Mouse (Mus musculus) midbrain, embryonic 13.5 days (tissue): ENCODE results near the gene Csmd2. TPM values are rescaled to one million over a fixed set of nuclear protein-coding genes. Genes with fewer than 3 reads are reported as not detected.
A peak's percentile ranks its signal among the peaks of the same experiment; 100 is the strongest.

ENCODE experiments used
- ATAC-seq: fragments of 200-750 bp; cut with Nextera tagmentation; 2 replicates; pipeline ENCODE4 v1.8.0; 2017; ENCODE audit warnings: mild to moderate bottlenecking, moderate TSS enrichment, moderate library complexity
- H3K27ac ChIP-seq: fragments of 300-500 bp; sonication (generic); 2 replicates; pipeline ENCODE4 v1.5.1; 2015; ENCODE audit warnings: inconsistent platforms, mild to moderate bottlenecking, moderate library complexity
- H3K27me3 ChIP-seq: fragments of 300-500 bp; sonication (generic); 2 replicates; pipeline ENCODE4 v1.6.1; 2015; ENCODE audit warnings: mild to moderate bottlenecking, inconsistent platforms
- H3K36me3 ChIP-seq: fragments of 300-500 bp; sonication (generic); 2 replicates; pipeline ENCODE4 v1.6.1; 2015; ENCODE audit warnings: mild to moderate bottlenecking, inconsistent platforms
- H3K4me1 ChIP-seq: fragments of 300-500 bp; sonication (generic); replicated peaks from 2 replicates; pipeline ENCODE4 v1.6.1; 2015; ENCODE audit warnings: inconsistent platforms
- H3K4me2 ChIP-seq: fragments of 300-500 bp; sonication (generic); replicated peaks from 2 replicates; pipeline ENCODE4 v1.6.1; 2015; ENCODE audit warnings: moderate library complexity, mild to moderate bottlenecking, inconsistent platforms
- H3K4me3 ChIP-seq: fragments of 300-500 bp; sonication (generic); replicated peaks from 2 replicates; pipeline ENCODE4 v1.5.1; 2015; ENCODE audit warnings: mild to moderate bottlenecking, inconsistent platforms
- H3K9ac ChIP-seq: fragments of 300-500 bp; sonication (generic); replicated peaks from 2 replicates; pipeline ENCODE4 v1.6.1; 2015; ENCODE audit warnings: mild to moderate bottlenecking, inconsistent platforms
- H3K9me3 ChIP-seq: fragments of 300-500 bp; sonication (generic); 2 replicates; pipeline ENCODE4 v1.6.1; 2016; ENCODE audit warnings: mild to moderate bottlenecking, inconsistent platforms
- WGBS: fragments of 180-500 bp; shearing (Covaris S2); methylation state at CpG from one replicate; pipeline ENCODE4 v1.1.7; 2015; 5-methylcytosine and 5-hydroxymethylcytosine counted together
- polyA plus RNA-seq: library from polyadenylated mRNA; unstranded; fragments of >200 nt; fragmentation: Nextera tagmentation; extraction: Ambion mirVana; gene quantifications from 2 replicates; pipeline ENCODE4 v1.2.1, GENCODE M21; 2015

The Csmd2 gene
- polyA plus RNA-seq, 1 experiment from 2014 or later, result 9.2 TPM

DNA sequence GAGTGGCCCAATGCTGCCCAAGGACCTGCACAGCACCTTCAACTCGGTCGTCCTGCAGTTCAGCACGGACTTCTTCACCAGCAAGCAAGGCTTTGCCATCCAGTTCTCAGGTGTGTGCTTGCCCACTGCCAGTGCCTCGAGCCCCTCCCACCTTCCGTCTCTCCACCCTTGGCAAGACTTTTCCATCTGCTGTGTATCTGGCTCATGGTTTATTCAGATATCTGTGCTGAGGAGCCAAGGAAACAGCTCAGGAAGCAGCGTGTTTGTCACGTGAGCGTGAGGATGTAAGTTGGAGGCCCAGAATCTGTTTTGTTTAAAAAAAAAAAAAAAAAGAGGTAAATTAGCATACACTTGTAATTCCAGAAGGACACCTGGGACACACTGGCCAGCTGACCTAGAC, 455.1 kb downstream of the Csmd2 start:
- peaks cover 11% of the 10 kb centered on the region for H3K36me3 ChIP-seq
- whole genome bisulfite sequencing, result 77% methylated on average over 8 of the region's 8 CpGs
- no peak for ATAC-seq

GRCm38 (mm10) chr4:128445514-128446260, 458.0 kb downstream of the Csmd2 start:
- Histone ChIP-seq H3K4me2 (no peak overlapping the region), H3K4me3 (no peak overlapping the region), H3K9me3 (no peaks in the 10 kb centered on the region), H3K4me1 (peaks cover 46% of the 10 kb centered on the region), H3K36me3 (peaks cover 11% of the 10 kb centered on the region), H3K9ac (no peak overlapping the region), H3K27ac (peak overlapping the region; percentile 51), H3K27me3 (no peaks in the 10 kb centered on the region; the same call in 1 of the 2 replicates)
- 48% methylated on average over 15 of the region's 15 CpGs for WGBS
- ATAC-seq, result peak; percentile 31

More for the DNA sequence above, 455.1 kb downstream of the Csmd2 start:
- H3K9ac ChIP-seq, result no peak overlapping the region
- H3K4me1 ChIP-seq, result peaks cover 30% of the 10 kb centered on the region
- no peaks in the 10 kb centered on the region; the same call in 1 of the 2 replicates for H3K27me3 ChIP-seq
- H3K27ac ChIP-seq, result no peak overlapping the region
- no peaks in the 10 kb centered on the region for H3K9me3 ChIP-seq
- no peak overlapping the region for H3K4me3 ChIP-seq
- no peak overlapping the region for H3K4me2 ChIP-seq

DNA sequence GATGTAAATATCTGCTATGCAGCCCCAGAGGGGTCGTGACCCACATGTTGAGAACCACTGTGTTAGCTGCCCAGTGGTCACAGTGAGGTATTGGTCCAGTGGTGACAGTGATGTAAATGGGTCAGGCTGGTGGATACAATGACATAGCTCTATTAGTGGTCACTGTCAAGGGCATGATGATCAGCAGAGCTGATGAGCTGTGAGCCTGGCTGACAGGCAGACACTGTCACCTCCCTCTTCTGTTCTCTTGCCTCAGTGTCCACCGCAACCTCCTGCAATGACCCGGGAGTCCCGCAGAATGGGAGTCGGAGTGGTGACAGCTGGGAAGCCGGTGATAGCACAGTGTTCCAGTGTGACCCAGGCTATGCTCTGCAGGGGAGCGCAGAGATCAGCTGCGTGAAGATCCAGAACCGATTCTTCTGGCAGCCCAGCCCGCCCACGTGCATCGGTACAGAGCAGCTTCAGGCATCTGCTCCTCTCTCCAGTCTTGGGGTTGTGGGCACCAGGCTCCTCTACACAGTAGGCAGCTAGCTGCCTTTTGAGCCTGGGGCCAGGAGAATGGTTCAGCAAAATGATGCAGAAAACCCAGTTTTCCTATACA, 461.3 kb downstream of the Csmd2 start:
- H3K27ac ChIP-seq, result no peak overlapping the region
- ATAC-seq, result no peak
- no peaks in the 10 kb centered on the region for H3K27me3 ChIP-seq
- 78% methylated on average over 12 of the region's 12 CpGs for WGBS
- H3K9me3 ChIP-seq, result no peaks in the 10 kb centered on the region
- H3K36me3 ChIP-seq, result peaks cover 7% of the 10 kb centered on the region
- H3K9ac ChIP-seq, result no peak overlapping the region
- peaks cover 49% of the 10 kb centered on the region for H3K4me1 ChIP-seq
- H3K4me3 ChIP-seq, result no peak overlapping the region
- no peak overlapping the region for H3K4me2 ChIP-seq

GRCm38 (mm10) chr4:128450137-128450536, 462.5 kb downstream of the Csmd2 start:
- H3K4me3 ChIP-seq, result no peak overlapping the region
- peaks cover 7% of the 10 kb centered on the region for H3K36me3 ChIP-seq
- H3K4me2 ChIP-seq, result no peak overlapping the region
- no peaks in the 10 kb centered on the region for H3K9me3 ChIP-seq
- no peaks in the 10 kb centered on the region for H3K27me3 ChIP-seq
- H3K4me1 ChIP-seq, result peaks cover 41% of the 10 kb centered on the region
- peak overlapping the region; percentile 79; the same call in 1 of the 2 replicates for H3K27ac ChIP-seq
- ATAC-seq, result no peak
- 93% methylated on average over 8 of the region's 8 CpGs for WGBS
- no peak overlapping the region for H3K9ac ChIP-seq

- WGBS, result 31% methylated on average over 8 of the region's 8 CpGs
- Histone ChIP-seq H3K36me3 (peaks cover 7% of the 10 kb centered on the region), H3K4me2 (no peak overlapping the region), H3K4me1 (peaks cover 33% of the 10 kb centered on the region), H3K27me3 (no peaks in the 10 kb centered on the region), H3K27ac (peak overlapping the region; percentile 79), H3K4me3 (no peak overlapping the region), H3K9ac (peak overlapping the region; percentile 34; the same call in 1 of the 2 replicates), H3K9me3 (no peaks in the 10 kb centered on the region)
- peak; percentile 85 for ATAC-seq
Measured at GRCm38 (mm10) chr4:128450974-128451373, 463.3 kb downstream of the Csmd2 start.

DNA sequence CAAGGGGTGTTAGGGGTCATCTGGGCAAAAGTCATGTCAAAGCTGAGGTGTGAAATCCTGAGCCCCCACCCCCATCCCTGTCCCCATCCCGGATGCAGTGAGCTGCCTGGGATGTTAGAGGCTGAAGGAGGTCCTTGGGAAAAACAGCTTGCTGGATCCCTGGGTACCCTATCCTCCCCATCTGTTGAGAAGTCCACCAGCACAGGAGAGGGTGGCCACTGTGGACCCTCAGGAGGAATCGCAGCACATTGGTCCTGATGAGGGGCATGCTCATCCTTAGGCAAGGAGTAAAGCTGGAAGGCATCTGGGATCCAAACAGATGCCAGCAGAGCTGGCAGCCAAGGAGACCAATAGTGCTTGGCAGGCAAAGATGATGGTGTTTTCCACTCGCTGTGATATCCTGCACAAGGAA, 463.7 kb downstream of the Csmd2 start:
- peak; percentile 56; the same call in 1 of the 2 replicates for ATAC-seq
- Histone ChIP-seq H3K27ac (peak overlapping the region; percentile 79), H3K36me3 (peaks cover 7% of the 10 kb centered on the region), H3K4me2 (no peak overlapping the region), H3K9me3 (no peaks in the 10 kb centered on the region), H3K9ac (peak overlapping the region; percentile 34; the same call in 1 of the 2 replicates), H3K4me1 (peaks cover 29% of the 10 kb centered on the region), H3K4me3 (no peak overlapping the region), H3K27me3 (no peaks in the 10 kb centered on the region)
- 76% methylated on average over 3 of the region's 3 CpGs for WGBS

DNA sequence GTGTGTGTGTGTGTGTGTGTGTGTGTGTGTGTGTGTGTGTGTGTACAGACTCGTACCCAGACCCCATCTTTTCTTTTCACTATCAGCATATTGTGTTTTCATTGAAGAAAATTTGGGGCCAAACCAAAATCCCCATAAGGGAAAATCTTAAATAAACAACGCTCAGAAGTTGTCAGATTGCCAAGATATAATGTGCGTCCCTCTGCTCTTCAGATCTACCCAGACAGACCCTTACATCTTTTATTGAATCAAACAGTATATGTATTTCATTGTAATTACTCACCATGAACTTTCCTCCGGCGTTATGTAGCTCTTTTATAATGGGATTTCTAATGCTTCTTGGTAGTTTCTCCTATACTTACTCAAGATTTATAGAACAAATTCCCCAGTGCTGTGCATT, 479.1 kb downstream of the Csmd2 start:
- Histone ChIP-seq H3K36me3 (peaks cover 31% of the 10 kb centered on the region), H3K4me2 (no peak overlapping the region), H3K4me1 (no peaks in the 10 kb centered on the region), H3K9me3 (no peaks in the 10 kb centered on the region), H3K9ac (no peak overlapping the region), H3K27ac (no peak overlapping the region), H3K27me3 (no peaks in the 10 kb centered on the region), H3K4me3 (no peak overlapping the region)
- ATAC-seq, result no peak
- 88% methylated on average over 5 of the region's 5 CpGs for WGBS

GRCm38 (mm10) chr4:128468040-128468439, 480.4 kb downstream of the Csmd2 start:
- Histone ChIP-seq H3K27me3 (no peaks in the 10 kb centered on the region), H3K9me3 (no peaks in the 10 kb centered on the region), H3K27ac (no peak overlapping the region), H3K4me3 (no peak overlapping the region), H3K36me3 (peaks cover 23% of the 10 kb centered on the region), H3K4me2 (no peak overlapping the region), H3K9ac (no peak overlapping the region), H3K4me1 (no peaks in the 10 kb centered on the region)
- ATAC-seq, result no peak
- WGBS, result 87% methylated on average over 1 of the region's 1 CpGs

- 71% methylated on average over 5 of the region's 5 CpGs for WGBS
- Histone ChIP-seq H3K9ac (no peak overlapping the region), H3K27ac (no peak overlapping the region), H3K9me3 (no peaks in the 10 kb centered on the region), H3K36me3 (peaks cover 36% of the 10 kb centered on the region), H3K27me3 (no peaks in the 10 kb centered on the region), H3K4me3 (no peak overlapping the region), H3K4me2 (no peak overlapping the region), H3K4me1 (no peaks in the 10 kb centered on the region)
- ATAC-seq, result no peak
Measured at GRCm38 (mm10) chr4:128476249-128476648, 488.6 kb downstream of the Csmd2 start.

- Histone ChIP-seq H3K9ac (no peak overlapping the region), H3K4me1 (no peaks in the 10 kb centered on the region), H3K27me3 (no peaks in the 10 kb centered on the region), H3K9me3 (no peaks in the 10 kb centered on the region), H3K36me3 (peaks cover 29% of the 10 kb centered on the region), H3K27ac (no peak overlapping the region), H3K4me2 (no peak overlapping the region), H3K4me3 (no peak overlapping the region)
- ATAC-seq, result no peak
- 91% methylated on average over 7 of the region's 7 CpGs for WGBS
Measured at GRCm38 (mm10) chr4:128483891-128484290, 496.2 kb downstream of the Csmd2 start.

DNA sequence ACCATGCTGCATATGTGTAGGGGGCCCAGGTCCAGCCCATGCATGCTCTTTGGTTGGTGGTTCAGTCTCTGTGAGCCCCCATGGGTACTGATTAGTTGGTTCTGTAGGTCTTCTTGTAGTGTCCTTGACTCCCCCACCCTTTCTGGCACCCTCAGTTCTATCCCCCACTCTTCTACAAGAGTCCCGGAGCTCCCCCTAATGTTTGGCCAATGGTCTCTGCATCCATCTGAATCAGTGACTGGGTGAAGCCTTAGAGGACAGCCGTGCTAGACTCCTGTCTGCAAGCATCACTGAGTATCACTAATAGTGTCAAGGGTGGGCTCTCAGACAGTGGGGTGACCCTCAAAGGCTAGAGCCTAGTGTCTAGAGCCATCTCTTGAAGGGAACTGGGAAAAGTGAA, 497.0 kb downstream of the Csmd2 start:
- H3K4me2 ChIP-seq, result no peak overlapping the region
- WGBS, result 66% methylated on average over 2 of the region's 2 CpGs
- H3K36me3 ChIP-seq, result peaks cover 26% of the 10 kb centered on the region

DNA sequence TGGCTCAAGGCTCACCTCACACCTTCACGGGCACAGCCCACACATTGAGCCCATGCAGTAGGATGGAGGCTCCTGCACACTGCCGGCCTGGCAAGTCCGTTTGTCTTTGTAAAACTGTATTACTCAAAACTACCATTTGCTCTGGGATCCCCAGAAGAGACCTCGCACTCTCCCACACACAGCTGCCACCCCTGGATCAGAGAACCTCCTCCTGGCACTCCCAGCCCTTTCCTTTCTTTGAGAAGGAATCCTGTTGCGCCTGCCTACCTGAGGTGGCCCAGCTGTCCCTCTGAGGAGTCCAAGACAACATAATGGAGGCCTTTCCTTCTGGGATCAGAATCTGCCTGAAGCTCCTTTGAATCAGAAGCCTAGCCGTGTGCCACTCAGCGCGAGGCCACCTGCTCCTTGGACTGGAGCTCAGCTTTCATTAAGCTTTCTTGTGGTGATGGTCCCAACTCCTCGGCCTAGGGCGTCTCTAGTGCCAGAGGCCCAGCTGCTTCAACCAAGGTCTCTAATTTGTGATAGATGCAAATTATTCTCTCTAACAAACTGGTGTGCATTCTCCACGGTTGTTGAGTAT, 502.0 kb downstream of the Csmd2 start:
- Histone ChIP-seq H3K36me3 (peaks cover 25% of the 10 kb centered on the region), H3K9ac (no peak overlapping the region), H3K4me1 (peaks cover 23% of the 10 kb centered on the region; the same call in 1 of the 2 replicates), H3K4me3 (no peak overlapping the region), H3K4me2 (no peak overlapping the region), H3K27me3 (no peaks in the 10 kb centered on the region), H3K9me3 (no peaks in the 10 kb centered on the region), H3K27ac (no peak overlapping the region)
- 71% methylated on average over 11 of the region's 11 CpGs for WGBS
- peak; percentile 47; the same call in 1 of the 2 replicates for ATAC-seq

More for the DNA sequence above, 497.0 kb downstream of the Csmd2 start:
- Histone ChIP-seq H3K9me3 (no peaks in the 10 kb centered on the region), H3K4me1 (peaks cover 5% of the 10 kb centered on the region; the same call in 1 of the 2 replicates), H3K9ac (no peak overlapping the region), H3K4me3 (no peak overlapping the region), H3K27me3 (no peaks in the 10 kb centered on the region), H3K27ac (no peak overlapping the region)
- ATAC-seq, result no peak
